Mouse (Mus musculus) cerebellum, adult 8-10 months (tissue): ENCODE measurements around the gene Jsrp1.

Experiments used
- DNase-seq: peaks from one replicate; pipeline ENCODE4 v3.0.0; 2022

Gene Jsrp1

GRCm38 (mm10) chr10:80791476-80792174 is 21.7 kb downstream of the Jsrp1 start:
- DNase-seq, result peak; percentile 60

GRCm38 (mm10) chr10:80790761-80791404 is 22.4 kb downstream of the Jsrp1 start:
- no peak for DNase-seq

GRCm38 (mm10) chr10:80787517-80787916 is 25.8 kb downstream of the Jsrp1 start:
- no peak for DNase-seq

- no peak for DNase-seq
Observed at GRCm38 (mm10) chr10:80785963-80786362, 27.3 kb downstream of the Jsrp1 start.

- no peak for DNase-seq
Observed at GRCm38 (mm10) chr10:80784871-80785270, 28.4 kb downstream of the Jsrp1 start.

GRCm38 (mm10) chr10:80784302-80784701 is 29.0 kb downstream of the Jsrp1 start:
- no peak for DNase-seq

- DNase-seq, result no peak
Observed at GRCm38 (mm10) chr10:80779565-80779964, 33.7 kb downstream of the Jsrp1 start.

- peak; percentile 63 for DNase-seq
Observed at GRCm38 (mm10) chr10:80777123-80777522, 36.2 kb downstream of the Jsrp1 start.

GRCm38 (mm10) chr10:80776358-80776869 is 36.9 kb downstream of the Jsrp1 start:
- no peak for DNase-seq

- peak; percentile 77 for DNase-seq
Observed at GRCm38 (mm10) chr10:80775731-80776130, 37.6 kb downstream of the Jsrp1 start.

- DNase-seq, result no peak
Observed at GRCm38 (mm10) chr10:80774981-80775380, 38.3 kb downstream of the Jsrp1 start.

GRCm38 (mm10) chr10:80774549-80774948 is 38.7 kb downstream of the Jsrp1 start:
- peak; percentile 95 for DNase-seq

- no peak for DNase-seq
Observed at GRCm38 (mm10) chr10:80773816-80774215, 39.5 kb downstream of the Jsrp1 start.

- no peak for DNase-seq
Observed at GRCm38 (mm10) chr10:80768365-80768764, 44.9 kb downstream of the Jsrp1 start.

GRCm38 (mm10) chr10:80766161-80766815 is 47.0 kb downstream of the Jsrp1 start:
- DNase-seq, result no peak

GRCm38 (mm10) chr10:80765746-80766145 is 47.6 kb downstream of the Jsrp1 start:
- no peak for DNase-seq

GRCm38 (mm10) chr10:80763502-80763901 is 49.8 kb downstream of the Jsrp1 start:
- no peak for DNase-seq

- DNase-seq, result no peak
Observed at GRCm38 (mm10) chr10:80761821-80762220, 51.5 kb downstream of the Jsrp1 start.

- DNase-seq, result no peak
Observed at GRCm38 (mm10) chr10:80760596-80761524, 52.4 kb downstream of the Jsrp1 start.

GRCm38 (mm10) chr10:80758651-80759050 is 54.6 kb downstream of the Jsrp1 start:
- DNase-seq, result no peak
